Mouse (Mus musculus) intestine, embryonic 14.5 days (tissue): ENCODE results near the gene Jakmip3. TPM values are rescaled to one million over a fixed set of nuclear protein-coding genes. Genes with fewer than 3 reads are reported as not detected.
A peak's percentile ranks its signal among the peaks of the same experiment; 100 is the strongest.

Experiments used
- ATAC-seq: fragments of 200-750 bp; cut with Nextera tagmentation; replicated peaks from 2 replicates; pipeline ENCODE4 v1.8.0; 2017; ENCODE audit warnings: low read depth, moderate number of reproducible peaks, moderate TSS enrichment, moderate library complexity; ENCODE audit not compliant: low FRiP score, low TSS enrichment
- DNase-seq: peaks from one replicate; pipeline ENCODE4 v3.0.0-alpha.2; 2018; ENCODE audit warnings: low spot score
- H3K27ac ChIP-seq: fragments of 300-500 bp; sonication (generic); 2 replicates; pipeline ENCODE4 v1.5.1; 2014; ENCODE audit warnings: low read depth, mild to moderate bottlenecking, control low read depth
- H3K27me3 ChIP-seq: fragments of 300-500 bp; sonication (generic); replicated peaks from 2 replicates; pipeline ENCODE4 v1.6.1; 2014; ENCODE audit warnings: low read length, control low read depth; ENCODE audit not compliant: control insufficient read depth, insufficient read depth
- H3K36me3 ChIP-seq: fragments of 300-500 bp; sonication (generic); 2 replicates; pipeline ENCODE4 v1.6.1; 2014; ENCODE audit warnings: low read length, control low read depth; ENCODE audit not compliant: control insufficient read depth, insufficient read depth
- H3K4me1 ChIP-seq: fragments of 300-500 bp; sonication (generic); replicated peaks from 2 replicates; pipeline ENCODE4 v1.6.1; 2014; ENCODE audit warnings: low read length, control low read depth, mixed read lengths; ENCODE audit not compliant: control insufficient read depth, insufficient read depth
- H3K4me2 ChIP-seq: fragments of 300-500 bp; sonication (generic); 2 replicates; pipeline ENCODE4 v1.6.1; 2014; ENCODE audit warnings: low read length
- H3K4me3 ChIP-seq: fragments of 300-500 bp; sonication (generic); 2 replicates; pipeline ENCODE4 v1.5.1; 2014; ENCODE audit warnings: low read depth, low read length, control low read depth, mixed read lengths
- H3K9ac ChIP-seq: fragments of 300-500 bp; sonication (generic); 2 replicates; pipeline ENCODE4 v1.6.1; 2014; ENCODE audit warnings: mild to moderate bottlenecking, low read length
- H3K9me3 ChIP-seq: fragments of 300-500 bp; sonication (generic); 2 replicates; pipeline ENCODE4 v1.6.1; 2016; ENCODE audit warnings: low read length, control low read depth; ENCODE audit not compliant: control insufficient read depth
- whole genome bisulfite sequencing: fragments of 180-500 bp; shearing (Covaris S2); extraction: QIAGEN DNeasy Blood & Tissue Kit; methylation state at CpG from one replicate; pipeline ENCODE4 v1.1.7; 2014; 5-methylcytosine and 5-hydroxymethylcytosine counted together
- polyA plus RNA-seq: library from polyadenylated mRNA; unstranded; fragments of >200 nt; fragmentation: Nextera tagmentation; extraction: Ambion mirVana; gene quantifications from 2 replicates; pipeline ENCODE4 v1.2.1, GENCODE M21; 2014

The Jakmip3 gene
- polyA plus RNA-seq, 1 experiment from 2014 or later = 0.46 TPM

DNA sequence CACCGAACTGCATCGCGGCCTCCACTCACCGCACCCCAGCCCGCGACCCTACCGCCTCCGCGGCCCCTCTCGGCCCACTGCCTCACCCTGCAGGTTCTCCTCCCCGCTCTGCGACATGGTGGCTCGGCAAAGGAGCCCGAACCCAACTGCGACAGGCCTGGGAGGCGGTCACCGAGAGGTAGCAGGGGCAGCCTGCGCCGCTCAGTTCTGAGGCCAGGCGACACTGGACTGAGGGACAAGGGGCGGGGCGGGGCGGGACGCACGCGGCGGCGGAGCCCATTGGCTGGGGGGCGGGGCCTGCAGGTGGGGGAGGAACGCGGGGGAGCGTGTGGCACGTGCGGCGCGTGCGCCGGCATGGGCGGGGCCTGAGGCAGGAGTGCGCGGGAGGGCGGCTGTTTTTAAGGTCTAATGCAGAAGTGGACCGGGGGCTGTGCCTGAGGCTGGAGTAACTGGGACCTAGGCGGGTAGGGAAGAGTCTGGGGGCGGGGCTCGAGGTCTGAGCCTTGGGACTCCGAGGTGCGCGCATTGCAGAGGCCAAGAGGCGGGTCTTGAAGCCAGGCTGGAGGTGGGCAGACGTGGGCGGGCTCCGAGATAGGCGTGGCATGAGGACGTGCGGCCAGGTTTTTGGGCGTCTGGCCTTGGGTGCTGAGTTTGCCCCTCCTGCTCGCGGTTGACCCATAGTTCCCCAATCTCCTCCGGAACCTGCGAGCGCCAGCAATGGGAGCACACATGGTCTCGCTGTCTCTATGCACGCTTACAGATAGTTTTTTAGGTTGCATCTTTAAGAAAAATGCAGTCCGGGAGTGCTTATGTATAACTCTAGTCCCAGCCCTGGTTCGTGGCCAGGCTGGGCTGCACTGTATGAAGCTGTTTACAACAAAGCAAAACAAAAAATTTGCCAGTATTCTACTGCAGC is 31.0 kb upstream of the Jakmip3 start, which contains the start of gene Bnip3:
TSS of gene Bnip3 (minus strand) at position 243 of the 916 bp plus-strand sequence.
- Histone ChIP-seq H3K9ac (peak within 1 kb of the TSS; percentile 79), H3K9me3 (no peaks in the 10 kb centered on the region), H3K4me3 (peak within 1 kb of the TSS; percentile 85), H3K36me3 (no peaks in the 10 kb centered on the region), H3K27me3 (no peaks in the 10 kb centered on the region), H3K27ac (peak within 1 kb of the TSS; percentile 57), H3K4me2 (peak within 1 kb of the TSS; percentile 53), H3K4me1 (peaks cover 31% of the 10 kb centered on the region)
- ATAC-seq (peak; percentile 96), DNase-seq (peak; percentile 96)
- WGBS = under 1% methylated on average over 58 of the region's 66 CpGs

GRCm38 (mm10) chr7:138910193-138910562 is 30.4 kb upstream of the Jakmip3 start:
- peak overlapping the region; percentile 8; the same call in 1 of the 2 replicates for H3K9ac ChIP-seq
- no peaks in the 10 kb centered on the region for H3K36me3 ChIP-seq
- DNase-seq (no peak), ATAC-seq (no peak)
- H3K27me3 ChIP-seq = no peaks in the 10 kb centered on the region
- peaks cover 31% of the 10 kb centered on the region for H3K4me1 ChIP-seq
- H3K27ac ChIP-seq = peak overlapping the region; percentile 57; the same call in 1 of the 2 replicates
- peak overlapping the region; percentile 53 for H3K4me2 ChIP-seq
- peak overlapping the region; percentile 85 for H3K4me3 ChIP-seq
- WGBS = 21% methylated on average over 7 of the region's 7 CpGs
- no peaks in the 10 kb centered on the region for H3K9me3 ChIP-seq

GRCm38 (mm10) chr7:138913616-138914015 is 26.9 kb upstream of the Jakmip3 start:
- Histone ChIP-seq H3K4me1 (peaks cover 10% of the 10 kb centered on the region; the same call in 1 of the 2 replicates), H3K27ac (no peak overlapping the region), H3K9me3 (no peaks in the 10 kb centered on the region), H3K9ac (no peak overlapping the region), H3K4me3 (no peak overlapping the region), H3K4me2 (no peak overlapping the region), H3K27me3 (no peaks in the 10 kb centered on the region), H3K36me3 (no peaks in the 10 kb centered on the region)
- DNase-seq = no peak
- whole genome bisulfite sequencing = 75% methylated on average over 3 of the region's 3 CpGs
- no peak for ATAC-seq

DNA sequence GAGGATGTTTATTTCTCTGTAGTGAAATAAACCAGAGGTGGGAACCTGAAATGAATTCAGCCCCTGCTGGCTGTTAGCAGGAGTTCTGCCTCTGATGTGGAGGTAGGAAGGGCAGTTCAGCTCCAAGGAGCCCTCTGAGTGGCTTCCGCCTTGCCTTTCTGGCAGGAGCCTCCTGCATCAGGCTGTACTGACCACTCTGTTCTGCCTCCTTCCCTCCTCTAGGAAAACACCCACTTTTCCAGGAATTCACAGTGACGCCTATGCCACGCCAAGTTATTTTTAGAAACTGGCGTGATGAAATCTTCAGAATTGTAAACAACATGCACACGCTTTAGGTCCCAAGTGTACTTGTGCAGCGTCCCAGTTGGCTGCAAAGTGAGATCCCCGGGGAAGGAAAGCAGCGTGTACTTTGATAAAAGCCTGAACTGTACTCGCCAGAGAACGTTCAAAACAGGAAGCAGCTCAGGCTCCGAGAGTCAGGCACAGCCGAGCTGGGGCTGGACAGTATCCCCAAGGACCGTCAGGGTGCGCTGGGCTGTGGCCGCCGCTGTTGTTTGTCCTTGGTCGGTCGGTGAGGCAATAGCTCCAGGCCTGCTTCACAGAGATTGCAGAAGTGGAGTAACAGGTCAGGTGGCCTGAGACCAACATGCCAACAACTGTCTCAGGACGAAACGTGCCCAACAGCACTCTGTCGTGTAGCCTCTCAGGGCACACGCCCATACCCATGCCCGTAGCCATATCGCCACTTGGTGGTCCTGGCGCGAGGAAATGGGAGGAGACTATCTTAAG is 21.2 kb upstream of the Jakmip3 start:
- H3K4me2 ChIP-seq = peak overlapping the region; percentile 78
- peak overlapping the region; percentile 38 for H3K4me3 ChIP-seq
- DNase-seq (peak; percentile 80), ATAC-seq (peak; percentile 83)
- peaks cover 13% of the 10 kb centered on the region; the same call in 1 of the 2 replicates for H3K4me1 ChIP-seq
- H3K36me3 ChIP-seq = no peaks in the 10 kb centered on the region
- no peaks in the 10 kb centered on the region for H3K9me3 ChIP-seq
- 2% methylated on average over 25 of the region's 26 CpGs for WGBS
- H3K9ac ChIP-seq = peak overlapping the region; percentile 41
- H3K27me3 ChIP-seq = no peaks in the 10 kb centered on the region
- peak overlapping the region; percentile 83 for H3K27ac ChIP-seq

- H3K36me3 ChIP-seq = no peaks in the 10 kb centered on the region
- 95% methylated on average over 8 of the region's 8 CpGs for WGBS
- H3K4me1 ChIP-seq = peaks cover 13% of the 10 kb centered on the region; the same call in 1 of the 2 replicates
- no peak overlapping the region for H3K4me3 ChIP-seq
- ATAC-seq = no peak
- H3K9ac ChIP-seq = no peak overlapping the region
- no peaks in the 10 kb centered on the region for H3K27me3 ChIP-seq
- no peaks in the 10 kb centered on the region for H3K9me3 ChIP-seq
- DNase-seq = no peak
- no peak overlapping the region for H3K27ac ChIP-seq
- no peak overlapping the region for H3K4me2 ChIP-seq
Measured at GRCm38 (mm10) chr7:138921611-138922010, 18.9 kb upstream of the Jakmip3 start.

DNA sequence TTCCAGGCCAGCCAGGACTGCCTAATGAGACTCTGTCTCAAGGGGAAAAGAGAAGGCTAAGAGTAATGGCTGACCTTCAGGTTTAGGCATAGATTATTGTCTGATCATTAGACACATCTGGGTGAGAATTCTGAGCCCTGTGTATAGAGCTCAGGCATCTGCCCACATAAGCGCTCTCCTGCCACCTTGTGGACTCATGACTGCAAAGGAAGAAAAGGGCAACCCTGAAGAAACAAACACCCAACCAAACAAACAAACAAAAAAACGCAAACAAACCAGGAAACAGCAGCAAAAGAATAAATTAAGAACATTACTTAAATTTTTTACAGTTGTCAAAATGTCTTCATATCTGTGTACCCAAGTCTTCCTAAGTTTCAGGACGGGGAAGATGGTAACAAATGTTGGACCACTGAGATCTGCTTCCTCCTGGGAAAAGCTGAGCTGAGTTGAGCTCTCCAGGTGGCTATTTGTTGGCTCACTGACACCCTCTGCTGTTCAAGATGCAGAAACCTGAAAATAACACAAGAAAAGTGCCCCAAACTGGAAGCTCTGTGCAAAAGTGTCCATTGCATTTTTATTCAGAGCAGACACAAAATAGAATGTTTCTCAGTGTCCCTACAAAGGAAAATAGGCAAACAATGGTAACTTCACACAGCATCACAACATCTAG is 16.6 kb upstream of the Jakmip3 start:
- no peaks in the 10 kb centered on the region for H3K27me3 ChIP-seq
- DNase-seq (no peak), ATAC-seq (no peak)
- no peak overlapping the region for H3K4me3 ChIP-seq
- WGBS = 4% methylated on average over 3 of the region's 3 CpGs
- no peak overlapping the region for H3K4me2 ChIP-seq
- peaks cover 11% of the 10 kb centered on the region; the same call in 1 of the 2 replicates for H3K4me1 ChIP-seq
- no peak overlapping the region for H3K9ac ChIP-seq
- H3K27ac ChIP-seq = no peak overlapping the region
- no peaks in the 10 kb centered on the region for H3K9me3 ChIP-seq
- no peaks in the 10 kb centered on the region for H3K36me3 ChIP-seq

- Histone ChIP-seq H3K36me3 (no peaks in the 10 kb centered on the region), H3K4me2 (no peak overlapping the region)
- WGBS = 92% methylated on average over 4 of the region's 4 CpGs
Measured at GRCm38 (mm10) chr7:138928456-138928855, 12.1 kb upstream of the Jakmip3 start.

DNA sequence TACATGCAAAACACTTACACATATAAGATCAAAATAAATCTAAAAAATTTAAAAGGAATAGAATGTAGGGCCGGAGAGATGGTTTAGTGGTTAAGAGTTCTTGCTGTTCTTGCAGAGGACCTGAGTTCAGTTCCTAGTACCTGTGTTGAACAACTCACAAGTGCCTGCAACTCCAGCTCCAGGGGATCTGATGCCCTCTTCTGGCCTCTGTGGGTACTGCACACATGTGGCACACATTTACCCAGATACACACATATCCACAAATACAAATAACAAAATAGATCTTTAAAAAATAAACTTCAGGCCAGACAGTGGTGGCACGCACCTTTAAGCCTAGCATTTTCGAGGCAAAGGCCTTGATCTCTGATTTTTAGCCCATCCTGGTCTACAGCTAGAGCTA is 6.0 kb upstream of the Jakmip3 start:
- no peak overlapping the region for H3K27ac ChIP-seq
- peaks cover 17% of the 10 kb centered on the region for H3K27me3 ChIP-seq
- H3K36me3 ChIP-seq = no peaks in the 10 kb centered on the region
- H3K4me3 ChIP-seq = no peak overlapping the region
- no peaks in the 10 kb centered on the region for H3K4me1 ChIP-seq
- no peak overlapping the region for H3K4me2 ChIP-seq
- WGBS = 87% methylated on average over 3 of the region's 3 CpGs
- no peak overlapping the region for H3K9ac ChIP-seq
- no peaks in the 10 kb centered on the region for H3K9me3 ChIP-seq
- ATAC-seq (no peak), DNase-seq (no peak)

More at GRCm38 (mm10) chr7:138928456-138928855, 12.1 kb upstream of the Jakmip3 start:
- H3K9ac ChIP-seq = no peak overlapping the region
- ATAC-seq = no peak
- DNase-seq = no peak
- H3K9me3 ChIP-seq = no peaks in the 10 kb centered on the region
- no peaks in the 10 kb centered on the region for H3K27me3 ChIP-seq
- H3K4me3 ChIP-seq = no peak overlapping the region
- no peak overlapping the region for H3K27ac ChIP-seq
- no peaks in the 10 kb centered on the region for H3K4me1 ChIP-seq
